Mouse (Mus musculus): ENCODE measurements at regions not wholly inside any gene's neighbourhood (a gene's known extent, or its start where the extent isn't known, plus 50 kb on each side); places are given as distances from the start of the nearest gene placed in this dataset.

- no peak for DNase-seq
- Histone ChIP-seq H3K79me2 (replicated peaks; ENCODE audit: control insufficient read depth, insufficient read depth, low read length) (no peaks in the 10 kb centered on the region), H3K4me1 (ENCODE audit: control insufficient read depth, insufficient read depth, low read length) (peaks cover 4% of the 10 kb centered on the region), H3K4me3 (no peak overlapping the region), H3K9ac (ENCODE audit: low read depth, low read length) (no peak overlapping the region), H3K36me3 (ENCODE audit: control insufficient read depth, insufficient read depth, low read length) (no peaks in the 10 kb centered on the region), H3K27ac (no peak overlapping the region), H3K27me3 (ENCODE audit: control insufficient read depth, insufficient read depth, low read length) (no peaks in the 10 kb centered on the region)
- TF ChIP-seq CTCF (IDR thresholded peaks at IDR 0.05) (no peak), POLR2A (IDR thresholded peaks at IDR 0.05; ENCODE audit: insufficient read depth, low read depth, low read length) (no peak), EP300 (IDR thresholded peaks at IDR 0.05; ENCODE audit: insufficient read depth, low read depth, low read length) (no peak)
- intact Hi-C loops (cut with DNase I): no loop called here
- 40% methylated on average over 2 of the region's 2 CpGs for WGBS
Observed at GRCm38 (mm10) chr7:114986481-114986880, 243.0 kb downstream of the Insc start.

GRCm38 (mm10) chr7:114991255-114991654 lies 247.8 kb downstream of the Insc start:
- no peaks in the 10 kb centered on the region for H3K27me3 ChIP-seq (ENCODE audit: control insufficient read depth, insufficient read depth, low read length)
- no peaks in the 10 kb centered on the region for H3K36me3 ChIP-seq (ENCODE audit: control insufficient read depth, insufficient read depth, low read length)
- intact Hi-C loops (cut with DNase I): no loop called here
- H3K9ac ChIP-seq (ENCODE audit: low read depth, low read length): no peak overlapping the region
- H3K4me1 ChIP-seq (ENCODE audit: control insufficient read depth, insufficient read depth, low read length): peaks cover 4% of the 10 kb centered on the region
- no peak for TF ChIP-seq POLR2A (IDR thresholded peaks at IDR 0.05; ENCODE audit: insufficient read depth, low read depth, low read length)
- TF ChIP-seq CTCF (IDR thresholded peaks at IDR 0.05): no peak
- no peak for TF ChIP-seq EP300 (IDR thresholded peaks at IDR 0.05; ENCODE audit: insufficient read depth, low read depth, low read length)
- no peaks in the 10 kb centered on the region for H3K79me2 ChIP-seq (replicated peaks; ENCODE audit: control insufficient read depth, insufficient read depth, low read length)
- H3K27ac ChIP-seq: no peak overlapping the region; the same call in 1 of the 2 replicates
- WGBS: 23% methylated on average over 5 of the region's 5 CpGs
- DNase-seq: peak; percentile 30 to 36
- no peak overlapping the region for H3K4me3 ChIP-seq

- H3K4me1 ChIP-seq (ENCODE audit: control insufficient read depth, insufficient read depth, low read length): peaks cover 4% of the 10 kb centered on the region
- TF ChIP-seq EP300 (IDR thresholded peaks at IDR 0.05; ENCODE audit: insufficient read depth, low read depth, low read length): no peak
- TF ChIP-seq CTCF (IDR thresholded peaks at IDR 0.05): no peak
- no peak for TF ChIP-seq POLR2A (IDR thresholded peaks at IDR 0.05; ENCODE audit: insufficient read depth, low read depth, low read length)
- H3K4me3 ChIP-seq: no peak overlapping the region
- no peaks in the 10 kb centered on the region for H3K27me3 ChIP-seq (ENCODE audit: control insufficient read depth, insufficient read depth, low read length)
- 52% methylated on average over 3 of the region's 3 CpGs for WGBS
- no peak overlapping the region for H3K9ac ChIP-seq (ENCODE audit: low read depth, low read length)
- intact Hi-C loops (cut with DNase I): no loop called here
- no peak overlapping the region for H3K27ac ChIP-seq
- DNase-seq: peak; percentile 39 to 43
- no peaks in the 10 kb centered on the region for H3K79me2 ChIP-seq (replicated peaks; ENCODE audit: control insufficient read depth, insufficient read depth, low read length)
- H3K36me3 ChIP-seq (ENCODE audit: control insufficient read depth, insufficient read depth, low read length): no peaks in the 10 kb centered on the region
Observed at GRCm38 (mm10) chr7:114992440-114992839, 248.9 kb downstream of the Insc start.

GRCm38 (mm10) chr7:115000796-115001524 lies 257.5 kb downstream of the Insc start:
- no peak for TF ChIP-seq EP300 (IDR thresholded peaks at IDR 0.05; ENCODE audit: insufficient read depth, low read depth, low read length)
- TF ChIP-seq CTCF (IDR thresholded peaks at IDR 0.05): no peak
- no peak for TF ChIP-seq POLR2A (IDR thresholded peaks at IDR 0.05; ENCODE audit: insufficient read depth, low read depth, low read length)
- H3K9ac ChIP-seq (ENCODE audit: low read depth, low read length): no peak overlapping the region
- no peaks in the 10 kb centered on the region for H3K4me1 ChIP-seq (ENCODE audit: control insufficient read depth, insufficient read depth, low read length)
- intact Hi-C loops (cut with DNase I): no loop called here
- no peaks in the 10 kb centered on the region for H3K79me2 ChIP-seq (replicated peaks; ENCODE audit: control insufficient read depth, insufficient read depth, low read length)
- no peak overlapping the region for H3K4me3 ChIP-seq
- WGBS: 43% methylated on average over 7 of the region's 7 CpGs
- peak in 1 of 2 experiments; percentile 24 for DNase-seq
- H3K36me3 ChIP-seq (ENCODE audit: control insufficient read depth, insufficient read depth, low read length): no peaks in the 10 kb centered on the region
- no peaks in the 10 kb centered on the region for H3K27me3 ChIP-seq (ENCODE audit: control insufficient read depth, insufficient read depth, low read length)
- H3K27ac ChIP-seq: no peak overlapping the region

DNA sequence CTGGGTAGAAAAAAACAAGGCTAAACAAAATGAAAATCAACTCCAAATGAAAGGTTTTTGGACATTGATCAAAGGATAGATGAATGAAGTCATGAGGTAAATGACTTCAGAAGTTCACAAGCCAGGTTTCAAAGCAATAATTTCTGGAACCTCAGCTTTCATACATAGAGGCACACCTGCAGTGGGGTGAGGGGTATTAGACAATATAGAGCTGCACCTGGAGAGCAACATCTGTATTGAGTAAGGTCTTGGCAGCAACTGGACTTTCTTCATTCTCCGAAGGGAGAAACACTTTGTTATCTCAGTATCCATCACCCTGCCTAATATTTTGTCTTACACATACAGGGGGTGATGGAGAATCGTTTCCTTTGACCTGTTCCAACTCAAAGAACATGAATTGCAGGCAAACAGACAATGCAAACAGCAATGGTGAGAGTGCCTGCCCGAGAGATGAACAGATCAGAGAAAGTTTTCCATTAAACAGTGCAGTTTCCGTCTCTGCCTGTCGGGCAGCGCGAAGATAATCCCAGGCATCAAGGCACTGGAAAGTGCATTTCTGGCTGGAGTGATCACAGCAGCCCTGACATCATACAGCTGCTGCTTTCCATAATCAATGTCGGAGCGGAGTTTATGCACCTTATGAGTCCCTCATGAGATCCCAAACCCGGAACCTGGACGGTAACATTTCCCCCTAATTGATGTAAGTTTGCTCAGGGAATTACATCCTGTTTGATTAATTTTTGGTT lies 270.9 kb downstream of the Insc start:
- DNase-seq: no peak
- Histone ChIP-seq H3K36me3 (ENCODE audit: control insufficient read depth, insufficient read depth, low read length) (no peaks in the 10 kb centered on the region), H3K9ac (ENCODE audit: low read depth, low read length) (no peak overlapping the region), H3K27me3 (ENCODE audit: control insufficient read depth, insufficient read depth, low read length) (no peaks in the 10 kb centered on the region), H3K27ac (no peak overlapping the region), H3K79me2 (replicated peaks; ENCODE audit: control insufficient read depth, insufficient read depth, low read length) (no peaks in the 10 kb centered on the region), H3K4me3 (no peak overlapping the region), H3K4me1 (ENCODE audit: control insufficient read depth, insufficient read depth, low read length) (no peaks in the 10 kb centered on the region)
- 37% methylated on average over 11 of the region's 11 CpGs for WGBS
- intact Hi-C loops (cut with DNase I): no loop called here
- TF ChIP-seq EP300 (IDR thresholded peaks at IDR 0.05; ENCODE audit: insufficient read depth, low read depth, low read length) (no peak), CTCF (IDR thresholded peaks at IDR 0.05) (no peak), POLR2A (IDR thresholded peaks at IDR 0.05; ENCODE audit: insufficient read depth, low read depth, low read length) (no peak)
